Mouse (Mus musculus): Measurements from ENCODE around the gene Dpm3.

DNA sequence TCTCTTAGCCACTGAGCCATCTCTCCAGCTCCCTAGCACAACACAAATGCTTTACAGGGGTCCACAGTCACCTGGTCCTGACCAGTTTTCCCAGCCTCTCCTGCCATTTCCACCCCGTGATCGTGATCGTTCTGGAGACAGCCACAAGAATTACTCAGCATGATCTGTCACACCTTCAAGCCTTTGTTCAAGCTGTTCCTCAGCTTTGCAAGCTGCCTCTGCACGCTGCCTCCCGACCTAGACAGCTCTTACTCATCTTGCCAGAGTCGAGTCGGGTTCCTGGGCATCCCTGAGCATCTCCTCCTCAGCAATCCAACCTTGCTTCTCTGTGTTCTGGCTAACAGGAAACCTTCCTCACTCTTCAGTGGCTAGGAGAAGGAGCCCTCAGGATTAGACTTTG, at the start of gene Dpm3:
- no peak for TF ChIP-seq POLR2A (IDR thresholded peaks at IDR 0.05; ENCODE audit: low read depth, low read length)
- TF ChIP-seq CTCF (IDR thresholded peaks at IDR 0.05; ENCODE audit: extremely low read depth, insufficient read length, insufficient replicate concordance, low read depth, low read length): no peak

Measured in small intestine, adult 2 months (tissue).